Mouse (Mus musculus) liver, embryonic 14 days (tissue): ENCODE measurements around the gene Zkscan17. TPM values are rescaled to one million over a fixed set of nuclear protein-coding genes. Genes with fewer than 3 reads are reported as not detected.

Experiments used
- polyA plus RNA-seq: library from polyadenylated mRNA; depleted of rRNA; stranded (reverse); fragments of >200 nt; gene quantifications from 2 replicates; pipeline ENCODE4 v1.2.3, GENCODE M21; 2012; rRNA removed

Zkscan17 gene
- polyA plus RNA-seq, result 2.2 and 2.6 TPM in 2 replicates

DNA sequence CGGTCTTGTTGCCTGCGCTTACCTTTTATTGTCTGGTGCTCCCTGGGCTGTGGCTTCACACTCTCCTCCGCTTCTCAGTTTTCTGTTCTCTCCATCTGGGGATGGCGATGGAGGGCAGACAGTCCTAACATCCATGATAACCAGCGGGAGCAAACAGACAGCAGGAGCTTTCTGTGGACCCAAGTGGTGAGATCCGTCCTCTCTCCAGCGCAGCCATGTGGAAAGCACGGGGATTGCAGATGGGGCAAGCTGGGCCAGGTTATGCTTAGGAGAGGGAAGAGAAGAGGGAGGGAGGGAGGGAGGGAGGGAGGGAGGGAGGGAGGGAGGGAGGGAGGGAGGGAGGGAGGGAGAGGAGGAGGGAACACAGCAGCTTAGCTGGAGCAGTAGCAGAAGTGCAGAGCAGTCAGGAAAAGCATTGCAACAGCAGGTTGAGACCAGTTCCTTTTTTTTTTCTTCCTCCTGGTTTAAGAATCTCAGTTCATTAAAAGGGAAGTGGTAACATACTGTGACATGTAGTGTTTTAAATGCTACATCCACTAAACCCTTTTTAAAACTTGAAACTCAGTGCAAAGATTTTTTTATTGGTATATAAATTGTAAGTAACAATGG is at the start of gene Zkscan17:
Gene Zkscan17 (minus strand): TSS at position 280 of the 609 bp plus-strand sequence.

DNA sequence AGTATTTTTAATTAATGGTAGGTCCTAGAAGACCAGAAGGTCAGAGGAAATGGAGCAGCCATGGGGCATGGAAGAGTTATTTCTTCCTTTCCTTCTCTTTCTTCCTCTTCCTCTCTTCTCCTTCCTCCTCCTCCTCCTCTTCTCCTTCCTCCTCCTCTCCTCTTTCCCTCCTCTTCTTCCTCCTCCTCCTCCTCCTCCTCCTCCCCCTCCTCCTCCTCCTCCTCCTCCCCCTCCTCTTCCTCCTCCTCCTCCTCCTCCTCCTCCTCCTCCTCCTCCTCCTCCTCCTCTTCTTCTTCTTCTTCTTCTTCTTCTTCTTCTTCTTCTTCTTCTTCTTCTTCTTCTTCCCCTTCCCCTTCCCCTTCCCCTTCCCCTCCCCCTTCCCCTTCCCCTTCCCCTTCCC is 49.6 kb upstream of the Zkscan17 start, which contains the start of gene Olfr222:
Gene Olfr222 (minus strand): TSS at position 101 of the 400 bp plus-strand sequence.

DNA sequence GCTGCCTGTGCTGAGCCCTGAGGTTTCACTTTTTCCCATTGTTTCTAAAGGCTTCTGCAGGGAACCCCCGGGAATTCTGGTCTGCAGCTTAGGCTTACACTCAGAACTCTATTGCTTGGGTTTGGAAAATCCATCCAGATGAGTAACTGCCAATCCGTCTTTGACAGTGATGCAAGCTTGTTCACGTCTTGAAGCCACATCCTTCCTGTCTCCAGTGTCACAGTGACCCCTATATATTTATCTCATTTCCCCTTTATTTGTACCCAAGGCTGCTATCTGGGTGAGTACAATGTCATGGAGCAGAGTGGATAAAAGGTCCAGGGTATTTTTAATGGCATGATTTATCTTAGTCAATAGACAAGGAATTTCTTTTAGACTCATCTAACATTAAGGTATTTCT is 14.8 kb upstream of the Zkscan17 start, which contains the start of gene Nlrp3:
Gene Nlrp3 (plus strand): TSS at position 245 of the 400 bp plus-strand sequence.

DNA sequence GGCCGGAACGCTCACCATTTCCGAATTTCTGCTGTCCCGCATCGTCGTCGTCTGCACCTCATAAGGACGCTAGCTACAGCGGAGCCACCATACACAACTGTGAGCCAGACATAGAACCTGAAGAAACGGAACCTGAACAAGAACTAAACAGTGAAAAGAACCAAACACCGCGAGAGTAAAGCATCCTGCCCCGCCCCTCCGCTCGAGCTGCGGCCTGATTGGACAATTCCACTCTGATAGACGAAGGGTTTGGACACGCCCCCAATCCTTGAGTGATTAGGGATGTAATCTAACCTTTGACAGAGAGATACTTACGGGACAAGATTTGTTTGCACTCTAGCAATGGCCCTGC is 54.2 kb downstream of the Zkscan17 start, which contains the start of gene Zfp867:
Gene Zfp867 (minus strand): TSS at position 149 of the 352 bp plus-strand sequence.

DNA sequence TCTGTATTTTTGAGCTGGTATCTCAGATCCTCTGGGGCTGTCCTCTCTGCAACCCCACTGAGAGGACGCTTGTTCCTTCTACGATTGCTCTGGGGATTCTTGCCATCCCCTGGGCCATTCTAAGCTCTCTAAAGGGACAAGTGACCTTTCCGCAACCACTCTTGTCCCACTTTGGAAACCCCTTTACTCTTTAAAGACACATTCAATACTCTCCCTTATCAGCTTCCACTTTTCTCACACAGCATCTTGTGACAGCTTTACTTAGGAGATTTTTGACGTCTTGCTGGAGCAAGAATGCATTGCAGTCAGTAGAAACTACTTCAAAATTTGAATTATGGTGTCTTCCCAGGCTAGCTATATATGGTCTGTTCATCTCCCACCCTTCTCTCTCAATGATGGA is 75.5 kb downstream of the Zkscan17 start, which contains the start of gene Snap47:
Gene Snap47 (minus strand): TSS at position 101 of the 400 bp plus-strand sequence.

DNA sequence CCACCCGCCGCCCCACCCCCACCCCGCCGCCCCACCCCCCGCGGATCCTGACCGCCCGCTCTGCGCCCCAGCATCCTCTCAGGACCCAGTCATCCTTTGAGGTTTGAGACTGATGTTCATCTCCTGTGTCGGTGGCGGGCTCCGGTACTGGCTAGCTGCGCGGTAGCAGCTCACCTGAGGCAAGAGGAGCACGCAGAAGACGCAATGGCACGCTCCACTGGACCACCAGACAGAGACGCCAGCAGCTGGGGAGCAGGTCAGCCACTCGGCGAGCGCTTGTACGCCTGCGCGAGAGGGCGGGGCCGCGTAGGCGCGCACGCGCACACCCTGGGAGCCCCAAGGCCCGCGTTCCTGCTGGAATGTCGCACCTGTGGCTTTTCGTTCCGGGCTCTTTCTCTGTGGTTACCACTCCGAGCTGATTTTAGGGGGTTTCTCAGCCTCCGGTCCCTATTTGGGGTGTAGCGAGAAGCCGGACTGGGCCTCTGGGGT is 76.8 kb downstream of the Zkscan17 start, which contains the start of gene Jmjd4:
Gene Jmjd4 (plus strand): TSS at position 305 of the 489 bp plus-strand sequence.

Other genes starting within 250 kb of the Zkscan17 start
- gene Wnt3a, start 236.0 kb downstream of the Zkscan17 start, polyA plus RNA-seq, result 0.02 TPM in 2 replicates
- gene Wnt9a, start 219.8 kb downstream of the Zkscan17 start, polyA plus RNA-seq, result 0.10 and 0.21 TPM in 2 replicates
- gene Prss38, start 151.1 kb downstream of the Zkscan17 start, polyA plus RNA-seq, result not detected in 2 replicates
- 2.7 and 3.5 TPM in 2 replicates for gene Jmjd4, start 76.7 kb downstream of the Zkscan17 start, polyA plus RNA-seq
- gene Snap47, start 75.6 kb downstream of the Zkscan17 start, polyA plus RNA-seq, result 11.5 and 13.8 TPM in 2 replicates
- gene Zfp867, start 54.3 kb downstream of the Zkscan17 start, polyA plus RNA-seq, result 0.71 and 0.76 TPM in 2 replicates
- 0.43 and 0.52 TPM in 2 replicates for gene Nlrp3, start 14.8 kb upstream of the Zkscan17 start, polyA plus RNA-seq
- not detected in 2 replicates for gene Olfr222, start 49.5 kb upstream of the Zkscan17 start, polyA plus RNA-seq
- not detected in 2 replicates for gene Olfr223, start 66.5 kb upstream of the Zkscan17 start, polyA plus RNA-seq
- 14.7 and 16.7 TPM in 2 replicates for gene Mprip, start 134.6 kb upstream of the Zkscan17 start, polyA plus RNA-seq